Mouse (Mus musculus): ENCODE measurements around the gene Mroh2a. TPM values are rescaled to one million over a fixed set of nuclear protein-coding genes. Genes with fewer than 3 reads are reported as not detected.

The Mroh2a gene
- polyA plus RNA-seq, 1 experiment from 2014 or later: 0.88 TPM

GRCm38 (mm10) chr1:88206843-88207479 is 19.8 kb upstream of the Mroh2a start:
- Histone ChIP-seq H3K27me3 (replicated peaks; ENCODE audit: control insufficient read depth, insufficient read depth, low read length) (no peaks in the 10 kb centered on the region), H3K9ac (ENCODE audit: low read depth, low read length) (no peak overlapping the region), H3K4me3 (ENCODE audit: low read length) (no peak overlapping the region), H3K36me3 (ENCODE audit: control insufficient read depth, insufficient read depth, low read length) (no peaks in the 10 kb centered on the region), H3K27ac (ENCODE audit: low read length) (peak overlapping the region; percentile 50; the same call in 1 of the 2 replicates), H3K9me3 (ENCODE audit: control insufficient read depth, low read length) (peaks cover 8% of the 10 kb centered on the region), H3K4me1 (ENCODE audit: control insufficient read depth, insufficient read depth, low read length) (no peaks in the 10 kb centered on the region), H3K4me2 (ENCODE audit: low read depth, low read length) (no peak overlapping the region)
- ATAC-seq: peak; percentile 48
- WGBS: 67% methylated on average over 2 of the region's 2 CpGs

- WGBS: 65% methylated on average over 8 of the region's 8 CpGs
- Histone ChIP-seq H3K4me1 (ENCODE audit: control insufficient read depth, insufficient read depth, low read length) (no peaks in the 10 kb centered on the region), H3K36me3 (ENCODE audit: control insufficient read depth, insufficient read depth, low read length) (no peaks in the 10 kb centered on the region), H3K4me2 (ENCODE audit: low read depth, low read length) (no peak within 1 kb of the TSS; the same call in 1 of the 2 replicates), H3K27ac (ENCODE audit: low read length) (no peak within 1 kb of the TSS), H3K9ac (ENCODE audit: low read depth, low read length) (no peak within 1 kb of the TSS), H3K9me3 (ENCODE audit: control insufficient read depth, low read length) (peaks cover 40% of the 10 kb centered on the region), H3K4me3 (ENCODE audit: low read length) (no peak within 1 kb of the TSS), H3K27me3 (replicated peaks; ENCODE audit: control insufficient read depth, insufficient read depth, low read length) (no peaks in the 10 kb centered on the region)
- peak; percentile 48 for ATAC-seq
These were observed 15.0 kb upstream of the Mroh2a start, which contains the start of gene Ugt1a1 for GRCm38 (mm10) chr1:88211812-88212211. Gene Ugt1a1 (plus strand): TSS chr1:88211959.

- H3K4me1 ChIP-seq (ENCODE audit: control insufficient read depth, insufficient read depth, low read length): no peaks in the 10 kb centered on the region
- WGBS: 58% methylated on average over 8 of the region's 8 CpGs
- H3K4me2 ChIP-seq (ENCODE audit: low read depth, low read length): no peak overlapping the region; the same call in 1 of the 2 replicates
- no peak overlapping the region for H3K4me3 ChIP-seq (ENCODE audit: low read length)
- no peak overlapping the region for H3K9ac ChIP-seq (ENCODE audit: low read depth, low read length)
- no peak; the same call in 1 of the 2 replicates for ATAC-seq
- H3K36me3 ChIP-seq (ENCODE audit: control insufficient read depth, insufficient read depth, low read length): no peaks in the 10 kb centered on the region
- no peaks in the 10 kb centered on the region for H3K27me3 ChIP-seq (replicated peaks; ENCODE audit: control insufficient read depth, insufficient read depth, low read length)
- no peak overlapping the region for H3K27ac ChIP-seq (ENCODE audit: low read length)
- peaks cover 46% of the 10 kb centered on the region for H3K9me3 ChIP-seq (ENCODE audit: control insufficient read depth, low read length)
These were observed 14.3 kb upstream of the Mroh2a start for GRCm38 (mm10) chr1:88212341-88213045.

- no peaks in the 10 kb centered on the region for H3K27me3 ChIP-seq (replicated peaks; ENCODE audit: control insufficient read depth, insufficient read depth, low read length)
- no peak overlapping the region for H3K4me3 ChIP-seq (ENCODE audit: low read length)
- peaks cover 48% of the 10 kb centered on the region for H3K9me3 ChIP-seq (ENCODE audit: control insufficient read depth, low read length)
- H3K27ac ChIP-seq (ENCODE audit: low read length): no peak overlapping the region
- H3K4me1 ChIP-seq (ENCODE audit: control insufficient read depth, insufficient read depth, low read length): no peaks in the 10 kb centered on the region
- no peak overlapping the region for H3K4me2 ChIP-seq (ENCODE audit: low read depth, low read length)
- ATAC-seq: peak; percentile 14; the same call in 1 of the 2 replicates
- H3K36me3 ChIP-seq (ENCODE audit: control insufficient read depth, insufficient read depth, low read length): no peaks in the 10 kb centered on the region
- no peak overlapping the region for H3K9ac ChIP-seq (ENCODE audit: low read depth, low read length)
- WGBS: 83% methylated on average over 1 of the region's 1 CpGs
These were observed 13.7 kb upstream of the Mroh2a start for GRCm38 (mm10) chr1:88213061-88213460.

- Histone ChIP-seq H3K4me3 (ENCODE audit: low read length) (no peak overlapping the region), H3K27ac (ENCODE audit: low read length) (peak overlapping the region; percentile 27), H3K9ac (ENCODE audit: low read depth, low read length) (no peak overlapping the region), H3K36me3 (ENCODE audit: control insufficient read depth, insufficient read depth, low read length) (no peaks in the 10 kb centered on the region), H3K9me3 (ENCODE audit: control insufficient read depth, low read length) (peaks cover 48% of the 10 kb centered on the region), H3K4me1 (ENCODE audit: control insufficient read depth, insufficient read depth, low read length) (no peaks in the 10 kb centered on the region), H3K4me2 (ENCODE audit: low read depth, low read length) (peak overlapping the region; percentile 1; the same call in 1 of the 2 replicates), H3K27me3 (replicated peaks; ENCODE audit: control insufficient read depth, insufficient read depth, low read length) (no peaks in the 10 kb centered on the region)
- peak; percentile 88 for ATAC-seq
- 75% methylated on average over 2 of the region's 2 CpGs for WGBS
These were observed 12.9 kb upstream of the Mroh2a start for GRCm38 (mm10) chr1:88213766-88214461.

GRCm38 (mm10) chr1:88214462-88214952 is 12.3 kb upstream of the Mroh2a start:
- H3K4me2 ChIP-seq (ENCODE audit: low read depth, low read length): peak overlapping the region; percentile 1; the same call in 1 of the 2 replicates
- no peak overlapping the region for H3K4me3 ChIP-seq (ENCODE audit: low read length)
- no peaks in the 10 kb centered on the region for H3K36me3 ChIP-seq (ENCODE audit: control insufficient read depth, insufficient read depth, low read length)
- WGBS: 77% methylated on average over 2 of the region's 2 CpGs
- no peaks in the 10 kb centered on the region for H3K4me1 ChIP-seq (ENCODE audit: control insufficient read depth, insufficient read depth, low read length)
- ATAC-seq: no peak
- H3K27me3 ChIP-seq (replicated peaks; ENCODE audit: control insufficient read depth, insufficient read depth, low read length): no peaks in the 10 kb centered on the region
- H3K27ac ChIP-seq (ENCODE audit: low read length): peak overlapping the region; percentile 27
- no peak overlapping the region for H3K9ac ChIP-seq (ENCODE audit: low read depth, low read length)
- H3K9me3 ChIP-seq (ENCODE audit: control insufficient read depth, low read length): peaks cover 48% of the 10 kb centered on the region

- H3K4me3 ChIP-seq (ENCODE audit: low read length): no peak overlapping the region
- H3K4me1 ChIP-seq (ENCODE audit: control insufficient read depth, insufficient read depth, low read length): no peaks in the 10 kb centered on the region
- H3K9me3 ChIP-seq (ENCODE audit: control insufficient read depth, low read length): peaks cover 48% of the 10 kb centered on the region
- no peak overlapping the region for H3K27ac ChIP-seq (ENCODE audit: low read length)
- no peak overlapping the region for H3K9ac ChIP-seq (ENCODE audit: low read depth, low read length)
- no peaks in the 10 kb centered on the region for H3K36me3 ChIP-seq (ENCODE audit: control insufficient read depth, insufficient read depth, low read length)
- no peaks in the 10 kb centered on the region for H3K27me3 ChIP-seq (replicated peaks; ENCODE audit: control insufficient read depth, insufficient read depth, low read length)
- WGBS: 68% methylated on average over 10 of the region's 10 CpGs
- no peak for ATAC-seq
- H3K4me2 ChIP-seq (ENCODE audit: low read depth, low read length): no peak overlapping the region
These were observed 11.1 kb upstream of the Mroh2a start for GRCm38 (mm10) chr1:88215466-88216380.

GRCm38 (mm10) chr1:88216551-88216950 is 10.2 kb upstream of the Mroh2a start:
- Histone ChIP-seq H3K27ac (ENCODE audit: low read length) (no peak overlapping the region), H3K4me3 (ENCODE audit: low read length) (no peak overlapping the region), H3K9ac (ENCODE audit: low read depth, low read length) (no peak overlapping the region), H3K4me2 (ENCODE audit: low read depth, low read length) (no peak overlapping the region), H3K9me3 (ENCODE audit: control insufficient read depth, low read length) (peaks cover 46% of the 10 kb centered on the region), H3K27me3 (replicated peaks; ENCODE audit: control insufficient read depth, insufficient read depth, low read length) (no peaks in the 10 kb centered on the region), H3K4me1 (ENCODE audit: control insufficient read depth, insufficient read depth, low read length) (no peaks in the 10 kb centered on the region), H3K36me3 (ENCODE audit: control insufficient read depth, insufficient read depth, low read length) (no peaks in the 10 kb centered on the region)
- no peak for ATAC-seq
- 59% methylated on average over 2 of the region's 2 CpGs for WGBS

All from intestine, embryonic 16.5 days (tissue).